Comparison of ENCODE assay signal across 22 mouse cellular contexts in genomic region chr12:102621205-102621604, GRCm38 (mm10).
DNase-seq lines count a peak whose midpoint lies in the region; ATAC-seq and TF ChIP-seq lines count a peak whose summit lies in the region.
"Had no signal": no experiment of that assay in that cellular context is flagged by ENCODE, and none has a peak within 500 bp of the region (broad histone marks: within the 10 kb centered on the region; RNA-seq: fewer than 3 reads in every experiment).

No protein-coding gene starts in this region.

- peaks cover 0 to 10% of the 10 kb centered on the region in 2 experiments; a peak in 2 of 4 replicates for H3K4me1 ChIP-seq in MEL (ENCODE audit: control insufficient read depth in 1 of 2, insufficient read depth in 2 of 2, low read length in 2 of 2)
- peaks cover 54% of the 10 kb centered on the region for H3K4me1 ChIP-seq in intestine, embryonic 15.5 days (replicated peaks)

- H3K79me2 ChIP-seq in MEL (ENCODE audit: control insufficient read depth, insufficient read depth, low read length, poor library complexity), result no peaks in the 10 kb centered on the region

- no peaks in the 10 kb centered on the region for H3K36me3 ChIP-seq in MEL (ENCODE audit: control insufficient read depth in 1 of 2, insufficient read depth in 2 of 2, low read length in 2 of 2)
- H3K36me3 ChIP-seq in intestine, embryonic 15.5 days, result no peaks in the 10 kb centered on the region
- H3K36me3 ChIP-seq in splenic B cell, adult 2 months (ENCODE audit: control insufficient read depth, insufficient read depth, low read length, poor library complexity, severe bottlenecking), result no peaks in the 10 kb centered on the region
- H3K36me3 ChIP-seq: embryonic facial prominence, embryonic 10.5 days; forebrain, embryonic 15.5 days; neural tube, embryonic 12.5 days had no signal

- H3K4me2 ChIP-seq in intestine, embryonic 15.5 days (replicated peaks), result no peak overlapping the region
- H3K4me2 ChIP-seq: forebrain, embryonic 15.5 days; hindbrain, embryonic 14.5 days; neural tube, embryonic 12.5 days had no signal

- no peak for ATAC-seq in intestine, embryonic 15.5 days
- ATAC-seq: forebrain, embryonic 15.5 days had no signal

- no peak overlapping the region for H3K9ac ChIP-seq in MEL (ENCODE audit: control insufficient read depth, low read depth, low read length, poor library complexity, severe bottlenecking)
- H3K9ac ChIP-seq in intestine, embryonic 15.5 days, result no peak overlapping the region
- H3K9ac ChIP-seq: forebrain, embryonic 15.5 days; hindbrain, embryonic 14.5 days; neural tube, embryonic 12.5 days had no signal

- DNase-seq in CD4-positive helper T cell, adult 2 months (ENCODE audit: low read depth, low spot score), result peak; percentile 33
- peak; percentile 25 for DNase-seq in MEL (ENCODE audit: low read depth, low spot score)
- DNase-seq in splenic B cell, adult 2 months (ENCODE audit: low read depth, low spot score), result peak; percentile 18
- no peak for DNase-seq in heart, postnatal 14 days
- DNase-seq in Muller cell, postnatal 12 days (ENCODE audit: inconsistent ontology term), result no peak
- no peak for DNase-seq in gastrocnemius, adult 2 months
- DNase-seq: adrenal gland, postnatal 36 days; cerebellum, adult 11 months; cerebellum, postnatal 10 days; gastrocnemius, postnatal 25 days; heart, adult 2 months; heart, postnatal 4 days; kidney, adult 18-20 months; liver; midbrain, embryonic 14.5 days; thymus, postnatal 25 days had no signal

- no peak for TF ChIP-seq RAD21 in MEL (IDR thresholded peaks at IDR 0.05; ENCODE audit: low read depth, low read length)

- TF ChIP-seq POLR2A in MEL (IDR thresholded peaks at IDR 0.05; ENCODE audit: control insufficient read depth in 1 of 2, insufficient read depth in 1 of 2, low read depth in 1 of 2, low read length in 2 of 2, poor library complexity in 1 of 2), result no peak

- no peak overlapping the region for H3K27ac ChIP-seq in MEL (ENCODE audit: control insufficient read depth, low read depth, low read length)
- peak overlapping the region; percentile 91; the same call in 1 of the 2 replicates for H3K27ac ChIP-seq in intestine, embryonic 15.5 days
- H3K27ac ChIP-seq in gastrocnemius, adult 2 months, result no peak overlapping the region
- H3K27ac ChIP-seq: forebrain, embryonic 15.5 days; heart, adult 2 months; hindbrain, embryonic 14.5 days; limb, embryonic 10.5 days; neural tube, embryonic 12.5 days had no signal

- no peak for TF ChIP-seq CTCF in MEL (IDR thresholded peaks at IDR 0.05 in 2 of 3, conservative IDR thresholded peaks at IDR 0.05 in 1 of 3; ENCODE audit: control insufficient read depth in 1 of 3, insufficient read depth in 1 of 3, low read depth in 2 of 3, low read length in 3 of 3, poor library complexity in 1 of 3, severe bottlenecking in 1 of 3)
- TF ChIP-seq CTCF in gastrocnemius, adult 2 months (IDR thresholded peaks at IDR 0.05), result no peak

- no peaks in the 10 kb centered on the region for H3K27me3 ChIP-seq in MEL (ENCODE audit: control insufficient read depth in 1 of 2, insufficient read depth in 2 of 2, low read length in 2 of 2)
- H3K27me3 ChIP-seq in intestine, embryonic 15.5 days (replicated peaks), result no peaks in the 10 kb centered on the region
- H3K27me3 ChIP-seq in splenic B cell, adult 2 months (ENCODE audit: control insufficient read depth, insufficient read depth, low read length, poor library complexity, severe bottlenecking), result no peaks in the 10 kb centered on the region
- H3K27me3 ChIP-seq: forebrain, embryonic 15.5 days; neural tube, embryonic 12.5 days had no signal

- H3K9me3 ChIP-seq in MEL (replicated peaks; ENCODE audit: insufficient read depth, low read length), result no peaks in the 10 kb centered on the region
- H3K9me3 ChIP-seq in intestine, embryonic 15.5 days, result no peaks in the 10 kb centered on the region
- H3K9me3 ChIP-seq: embryonic facial prominence, embryonic 10.5 days; forebrain, embryonic 15.5 days; limb, embryonic 10.5 days; neural tube, embryonic 12.5 days had no signal

- TF ChIP-seq EP300 in MEL (IDR thresholded peaks at IDR 0.05; ENCODE audit: low read depth in 1 of 2, low read length in 2 of 2), result no peak

- WGBS in intestine, embryonic 15.5 days, result 76% methylated on average over 4 of the region's 4 CpGs

- no peak overlapping the region for H3K4me3 ChIP-seq in MEL (ENCODE audit: control insufficient read depth in 1 of 2, insufficient read depth in 1 of 2, low read depth in 2 of 2, low read length in 2 of 2)
- no peak overlapping the region for H3K4me3 ChIP-seq in intestine, embryonic 15.5 days (replicated peaks)
- no peak overlapping the region for H3K4me3 ChIP-seq in gastrocnemius, adult 2 months
- H3K4me3 ChIP-seq: embryonic facial prominence, embryonic 10.5 days; forebrain, embryonic 15.5 days; heart, adult 2 months; limb, embryonic 10.5 days; neural tube, embryonic 12.5 days had no signal

- intact Hi-C loops in heart, postnatal 14 days (cut with DNase I), result no loop called here
- intact Hi-C loops in gastrocnemius, adult 2 months (cut with DNase I), result loop anchor here (5.0 kb wide), 1 partner anchor 81 kb away; the partner anchor contains the start of gene Itpk1

TF ChIP-seq in MEL, 35 proteins besides CTCF, POLR2A, EP300 and RAD21:
- TF ChIP-seq ZKSCAN1 (IDR thresholded peaks at IDR 0.05; ENCODE audit: low read depth, low read length) (no peak), MYC (IDR thresholded peaks at IDR 0.05; ENCODE audit: low read depth, low read length) (no peak), NRF1 (IDR thresholded peaks at IDR 0.05; ENCODE audit: insufficient read depth, low read depth, low read length, poor library complexity, severe bottlenecking) (no peak), ZMIZ1 (IDR thresholded peaks at IDR 0.05; ENCODE audit: low read depth, low read length) (no peak), BHLHE40 (IDR thresholded peaks at IDR 0.05; ENCODE audit: borderline replicate concordance, low read depth, low read length) (no peak), TAL1 (IDR thresholded peaks at IDR 0.05; ENCODE audit: low read length) (no peak), JUND (IDR thresholded peaks at IDR 0.05; ENCODE audit: low read depth, low read length) (no peak), HCFC1 (IDR thresholded peaks at IDR 0.05; ENCODE audit: low read depth, low read length) (no peak), MYB (IDR thresholded peaks at IDR 0.05; ENCODE audit: low read depth, low read length) (no peak), USF1 (IDR thresholded peaks at IDR 0.05; ENCODE audit: low read depth, low read length) (no peak), NELFE (IDR thresholded peaks at IDR 0.05; ENCODE audit: low read depth, low read length) (no peak), GATA1 (IDR thresholded peaks at IDR 0.05; ENCODE audit: low read depth, low read length) (no peak), MAFK (IDR thresholded peaks at IDR 0.05; ENCODE audit: borderline replicate concordance, low read depth, low read length) (no peak), RCOR1 (IDR thresholded peaks at IDR 0.05; ENCODE audit: low read depth, low read length) (no peak), MXI1 (IDR thresholded peaks at IDR 0.05; ENCODE audit: low read depth, low read length) (no peak), MEF2A (IDR thresholded peaks at IDR 0.05; ENCODE audit: extremely low read depth, insufficient replicate concordance, low read depth, low read length, poor library complexity, severe bottlenecking) (no peak)

Comparison
In these comparisons a context has a peak if more than half of its experiments do, and no peak if none do; other contexts are left out.
1. DNase-seq: peak in CD4-positive helper T cell, adult 2 months (single experiment), MEL (single experiment) and splenic B cell, adult 2 months (single experiment); none in heart, postnatal 14 days (0 of 2), Muller cell, postnatal 12 days (single experiment) and gastrocnemius, adult 2 months (single experiment).